Mouse (Mus musculus): ENCODE results near the gene Frmpd3.

DNA sequence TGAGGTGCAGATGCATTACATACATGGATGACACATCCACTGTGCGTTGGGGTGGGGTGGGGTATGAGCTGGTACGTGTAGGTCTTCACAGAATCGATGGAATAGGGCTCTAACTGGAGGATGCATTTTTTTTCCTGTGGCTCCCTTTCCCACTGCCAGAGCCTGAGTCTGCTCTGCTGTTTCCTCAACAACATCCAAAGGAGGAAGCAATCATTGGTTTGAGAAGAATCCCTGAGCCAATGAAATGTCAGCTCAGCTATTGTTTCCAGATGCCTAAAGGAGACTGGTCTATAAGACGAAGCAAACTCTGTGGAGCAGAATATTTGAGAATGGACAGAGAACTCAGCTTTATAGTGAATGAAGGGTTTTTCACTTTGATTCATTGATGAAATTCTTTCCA lies 38.3 kb upstream of the Frmpd3 start:
- no peak for TF ChIP-seq CTCF (IDR thresholded peaks at IDR 0.05; ENCODE audit: extremely low read depth, insufficient read depth, insufficient read length, insufficient replicate concordance)
- TF ChIP-seq POLR2A (IDR thresholded peaks at IDR 0.05; ENCODE audit: low read depth, low read length): no peak
